Mouse (Mus musculus) spleen, adult 2 months (tissue): Measurements from ENCODE around the gene C8b.

Experiments used
- CTCF ChIP-seq: fragments of 200-500 bp; IDR thresholded peaks from 2 replicates; pipeline ENCODE4 v1.5.1; 2011; ENCODE audit warnings: mild to moderate bottlenecking, inconsistent platforms; ENCODE audit not compliant: insufficient read depth, insufficient read length, insufficient replicate concordance; ENCODE audit errors: extremely low read depth
- POLR2A ChIP-seq: fragments of 200-500 bp; IDR thresholded peaks from 2 replicates; pipeline ENCODE4 v1.6.1; 2011; ENCODE audit warnings: low read depth, low read length, inconsistent platforms

DNA sequence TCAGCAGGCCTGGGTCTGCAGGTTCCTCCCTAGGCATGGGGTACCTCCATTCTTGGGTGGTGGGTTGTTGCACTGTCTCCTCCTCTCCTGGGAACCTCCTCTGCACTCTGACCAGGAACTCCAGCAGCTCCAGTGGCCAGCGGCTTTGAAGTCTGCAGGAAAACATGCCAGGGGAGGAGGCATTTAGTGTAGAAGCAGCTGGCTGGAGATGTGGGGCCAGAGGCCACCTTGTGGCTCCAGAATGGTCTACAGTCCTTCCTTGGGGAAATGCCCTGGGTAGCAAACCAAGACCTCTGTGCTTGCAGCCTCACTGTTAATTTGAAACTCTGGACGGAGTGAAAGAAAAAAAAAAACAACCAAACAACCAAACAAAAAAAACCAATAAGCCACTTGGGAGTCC, 51.4 kb downstream of the C8b start:
- no peak for TF ChIP-seq CTCF
- no peak for TF ChIP-seq POLR2A
